Mouse (Mus musculus): ENCODE measurements around the gene Sla2.
"Not testable (repeated sequence)": the region's sequence is repeated elsewhere in the genome, so short reads cannot be mapped to it uniquely, and the experiment has no call there.

Sla2 gene

GRCm38 (mm10) chr2:156840301-156841027, 46.5 kb downstream of the Sla2 start:
- DNase-seq (ENCODE audit: low read depth, low spot score): no peak

- no peak for DNase-seq (ENCODE audit: low read depth, low spot score)
These were observed 47.4 kb downstream of the Sla2 start, which contains the start of gene Tgif2 for GRCm38 (mm10) chr2:156839319-156840191. TSS of gene Tgif2 (plus strand) at chr2:156840007.

GRCm38 (mm10) chr2:156838839-156839238, 48.2 kb downstream of the Sla2 start:
- no peak for DNase-seq (ENCODE audit: low read depth, low spot score)

- DNase-seq (ENCODE audit: low read depth, low spot score): no peak
These were observed 52.7 kb downstream of the Sla2 start for GRCm38 (mm10) chr2:156834336-156834735.

GRCm38 (mm10) chr2:156825128-156825527, 61.9 kb downstream of the Sla2 start:
- not testable (repeated sequence) for DNase-seq (ENCODE audit: low read depth, low spot score)

All from c-Kit-negative CD71-positive TER-119-positive erythroid progenitor cells, embryonic 14.5 days (primary cell).